Mouse (Mus musculus): Measurements from ENCODE around the gene Aaas. TPM values are rescaled to one million over a fixed set of nuclear protein-coding genes. Genes with fewer than 3 reads are reported as not detected.

Aaas gene
- polyA plus RNA-seq, 1 experiment: 109 TPM

DNA sequence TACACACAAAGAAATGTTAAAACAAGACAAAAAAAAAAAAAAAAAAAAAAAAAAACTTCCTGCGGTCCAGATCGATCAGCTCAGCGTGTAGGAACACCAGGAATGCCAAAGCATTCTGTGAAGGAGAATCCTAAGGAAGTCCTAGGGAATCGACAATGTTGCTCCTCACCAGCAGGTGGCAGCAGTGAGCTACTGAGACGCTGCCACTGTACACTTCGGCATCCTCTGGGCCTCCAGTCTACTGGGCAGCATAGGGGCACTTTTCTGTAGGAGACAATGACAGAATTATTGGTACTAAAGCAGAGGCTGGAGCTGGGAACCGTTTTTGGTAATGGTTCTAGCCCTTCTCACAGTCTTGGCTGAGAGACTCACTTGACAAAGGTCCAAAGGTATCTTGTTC lies 31.0 kb upstream of the Aaas start:
- TF ChIP-seq CTCF (IDR thresholded peaks at IDR 0.05; ENCODE audit: borderline replicate concordance, insufficient read depth, low read length) (peak; percentile 95), POLR2A (IDR thresholded peaks at IDR 0.05; ENCODE audit: low read depth, low read length) (no peak)
- Histone ChIP-seq H3K27ac (ENCODE audit: insufficient read depth, low read length) (no peak overlapping the region), H3K4me1 (ENCODE audit: control insufficient read depth, insufficient read depth, low read length) (0 out of 2 replicates have a peak, but pooled peaks cover 6% of the 10 kb centered on the region), H3K4me3 (ENCODE audit: insufficient read depth, low read length) (no peak overlapping the region)

DNA sequence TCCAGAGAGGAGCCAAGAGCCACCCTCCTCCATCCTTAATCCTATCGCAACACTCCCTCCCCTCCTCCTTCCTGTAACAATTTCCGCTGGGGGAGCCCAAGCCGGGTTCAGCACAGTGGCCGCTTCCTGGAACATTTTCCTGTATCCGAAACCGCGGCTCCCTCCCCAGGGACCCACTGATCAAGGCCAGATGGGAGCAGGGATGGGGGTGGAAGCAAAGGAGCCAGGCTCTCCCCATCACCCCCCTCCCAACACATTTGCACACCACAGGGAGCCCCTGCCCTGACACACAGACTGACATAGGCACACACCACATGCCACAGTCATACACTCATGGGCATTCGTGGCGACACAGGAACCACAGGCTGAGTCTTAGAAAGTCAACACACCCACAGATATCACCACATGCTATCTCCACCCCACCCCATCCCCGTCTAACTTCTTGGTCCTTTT lies 27.3 kb upstream of the Aaas start:
- Histone ChIP-seq H3K4me3 (ENCODE audit: insufficient read depth, low read length) (no peak overlapping the region), H3K4me1 (ENCODE audit: control insufficient read depth, insufficient read depth, low read length) (0 out of 2 replicates have a peak, but pooled peaks cover 6% of the 10 kb centered on the region), H3K27ac (ENCODE audit: insufficient read depth, low read length) (peak overlapping the region; percentile 92)
- no peak for TF ChIP-seq POLR2A (IDR thresholded peaks at IDR 0.05; ENCODE audit: low read depth, low read length)
- TF ChIP-seq CTCF (IDR thresholded peaks at IDR 0.05; ENCODE audit: borderline replicate concordance, insufficient read depth, low read length): no peak

DNA sequence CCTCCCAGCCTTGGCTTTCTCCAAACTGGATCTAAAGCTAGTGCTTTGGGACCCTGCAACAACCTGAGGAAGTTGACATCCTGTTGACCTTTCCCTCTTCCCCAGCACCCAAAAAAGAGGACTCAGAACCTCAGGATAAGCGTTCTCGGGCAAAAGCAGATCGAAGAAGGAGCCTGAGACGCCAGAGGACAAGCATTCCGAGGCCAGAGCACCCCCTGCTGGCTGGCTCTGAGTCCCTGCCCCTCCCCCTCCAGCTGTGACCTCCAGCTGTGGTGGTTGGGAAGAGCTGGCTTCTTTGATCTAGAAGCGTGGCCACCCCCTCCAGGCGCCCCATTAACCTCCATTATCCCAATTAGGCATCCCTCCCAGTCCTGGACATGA lies 26.6 kb upstream of the Aaas start:
- 0 out of 2 replicates have a peak, but pooled peaks cover 6% of the 10 kb centered on the region for H3K4me1 ChIP-seq (ENCODE audit: control insufficient read depth, insufficient read depth, low read length)
- H3K4me3 ChIP-seq (ENCODE audit: insufficient read depth, low read length): peak overlapping the region; percentile 38
- peak overlapping the region; percentile 92 for H3K27ac ChIP-seq (ENCODE audit: insufficient read depth, low read length)
- TF ChIP-seq CTCF (IDR thresholded peaks at IDR 0.05; ENCODE audit: borderline replicate concordance, insufficient read depth, low read length): peak; percentile 83
- 0 out of 2 replicates have a peak, but pooled peaks have one; percentile 11 for TF ChIP-seq POLR2A (IDR thresholded peaks at IDR 0.05; ENCODE audit: low read depth, low read length)

DNA sequence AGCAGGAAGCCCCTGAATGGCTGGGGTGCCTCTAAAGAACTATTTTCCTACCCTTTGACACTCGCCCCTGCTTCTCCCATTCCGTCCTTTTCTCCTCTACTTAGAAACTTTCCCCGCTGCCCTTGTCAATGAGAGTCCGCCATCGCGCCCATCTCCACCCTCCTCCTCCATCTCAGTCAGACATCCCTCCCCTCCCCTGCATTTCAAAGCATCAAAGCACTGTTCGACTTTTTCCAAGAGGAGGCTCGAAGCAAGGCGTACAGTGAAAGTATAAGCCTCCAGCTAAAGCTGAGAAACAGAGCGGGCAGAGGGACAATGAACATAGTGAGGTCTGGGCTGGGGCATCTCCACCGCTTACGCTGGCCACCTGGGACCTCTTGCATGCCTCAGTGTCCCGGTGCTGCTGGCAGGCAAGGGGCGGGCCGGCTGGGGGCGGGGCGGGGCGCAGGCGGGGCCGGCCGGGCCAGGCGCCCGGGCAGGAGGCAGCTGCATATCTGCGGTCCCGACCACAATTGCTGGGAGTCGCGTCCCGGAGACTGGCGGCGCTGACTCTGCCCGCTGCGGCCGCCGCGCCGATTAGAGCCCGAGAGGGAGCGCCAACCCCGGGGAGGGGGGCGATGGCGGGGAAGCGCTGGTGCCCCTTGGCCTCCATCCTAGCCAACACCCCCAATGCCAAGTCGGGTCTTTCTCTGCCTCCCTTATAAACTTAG lies 26.0 kb upstream of the Aaas start:
- Histone ChIP-seq H3K27ac (ENCODE audit: insufficient read depth, low read length) (peak overlapping the region; percentile 92), H3K4me3 (ENCODE audit: insufficient read depth, low read length) (peak overlapping the region; percentile 38), H3K4me1 (ENCODE audit: control insufficient read depth, insufficient read depth, low read length) (0 out of 2 replicates have a peak, but pooled peaks cover 6% of the 10 kb centered on the region)
- TF ChIP-seq CTCF (IDR thresholded peaks at IDR 0.05; ENCODE audit: borderline replicate concordance, insufficient read depth, low read length) (no peak), POLR2A (IDR thresholded peaks at IDR 0.05; ENCODE audit: low read depth, low read length) (peak; percentile 83)

DNA sequence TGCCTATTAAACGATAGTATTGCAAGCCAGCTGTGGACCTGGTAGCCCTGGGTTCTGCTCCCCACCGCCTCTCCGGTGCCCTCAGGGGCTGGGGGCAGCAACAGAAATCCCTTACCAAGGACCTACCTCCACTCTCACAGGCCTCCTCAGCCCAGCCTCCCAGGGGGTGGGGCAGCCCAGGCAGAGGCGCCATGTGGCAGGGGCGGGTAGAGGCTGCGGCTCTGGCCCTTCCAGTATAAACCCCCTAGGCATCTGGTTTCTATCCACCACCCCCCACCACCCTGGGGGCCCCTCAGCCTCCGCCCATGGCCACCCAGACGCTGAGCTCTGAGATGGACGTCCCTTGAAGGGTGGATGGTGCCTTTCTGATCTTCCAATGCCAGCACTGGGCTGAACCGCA lies 20.2 kb upstream of the Aaas start:
- H3K4me3 ChIP-seq (ENCODE audit: insufficient read depth, low read length): no peak overlapping the region
- TF ChIP-seq CTCF (IDR thresholded peaks at IDR 0.05; ENCODE audit: borderline replicate concordance, insufficient read depth, low read length) (no peak), POLR2A (IDR thresholded peaks at IDR 0.05; ENCODE audit: low read depth, low read length) (no peak)

DNA sequence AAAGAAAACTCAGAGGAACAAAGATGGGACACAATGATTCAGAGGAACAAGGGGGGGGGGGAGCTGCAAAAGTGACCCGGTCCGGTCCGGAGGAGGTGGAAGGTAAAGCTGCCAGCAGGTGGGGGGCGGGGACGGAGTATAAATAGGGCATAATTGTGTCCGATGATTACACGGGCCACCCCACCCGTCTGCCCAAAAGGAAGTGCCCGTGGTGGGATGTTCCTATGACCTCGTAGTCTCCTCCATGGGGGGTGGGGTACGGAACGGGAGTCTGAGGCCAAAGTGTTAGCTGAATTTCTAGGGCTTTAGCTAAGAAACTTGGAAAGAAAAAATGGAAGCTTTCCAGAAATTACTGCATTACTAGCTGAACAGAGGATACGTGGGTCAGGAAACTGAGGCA lies 19.4 kb upstream of the Aaas start:
- TF ChIP-seq POLR2A (IDR thresholded peaks at IDR 0.05; ENCODE audit: low read depth, low read length) (no peak), CTCF (IDR thresholded peaks at IDR 0.05; ENCODE audit: borderline replicate concordance, insufficient read depth, low read length) (no peak)
- no peaks in the 10 kb centered on the region for H3K4me1 ChIP-seq (ENCODE audit: control insufficient read depth, insufficient read depth, low read length)
- no peak overlapping the region for H3K4me3 ChIP-seq (ENCODE audit: insufficient read depth, low read length)
- no peak overlapping the region for H3K27ac ChIP-seq (ENCODE audit: insufficient read depth, low read length)

More for the DNA sequence above, 20.2 kb upstream of the Aaas start:
- no peaks in the 10 kb centered on the region for H3K4me1 ChIP-seq (ENCODE audit: control insufficient read depth, insufficient read depth, low read length)
- no peak overlapping the region for H3K27ac ChIP-seq (ENCODE audit: insufficient read depth, low read length)

DNA sequence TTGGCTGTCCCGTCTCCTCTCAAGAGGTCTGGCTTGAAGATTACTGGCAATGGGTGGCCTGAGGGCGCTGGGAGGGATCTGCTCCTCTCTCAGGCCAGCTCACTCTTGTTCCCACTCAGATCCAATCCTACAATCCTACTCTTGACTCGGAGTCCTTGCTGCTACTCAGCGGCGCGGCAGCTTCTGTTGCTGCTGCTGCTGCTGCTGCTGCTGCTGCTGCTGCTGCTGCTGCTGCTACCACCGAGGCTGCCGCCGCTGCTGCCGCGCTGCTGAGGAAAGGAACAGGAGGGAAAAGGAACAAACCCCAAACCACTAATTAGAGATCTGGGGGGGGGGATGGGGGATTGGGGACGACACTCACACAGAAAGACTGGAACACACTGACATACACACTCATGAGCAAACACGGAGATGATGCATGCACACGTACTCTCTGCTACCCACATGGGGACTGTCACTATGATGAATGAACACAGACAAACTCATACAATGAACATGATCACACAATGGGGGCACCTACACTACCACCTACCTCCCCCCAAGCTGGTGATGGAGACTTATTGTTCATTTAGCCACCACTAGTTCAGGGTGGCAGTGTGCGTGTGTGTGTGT lies 16.3 kb upstream of the Aaas start, which contains the start of gene Sp7:
TSS of gene Sp7 (minus strand) at position 450 of the 612 bp plus-strand sequence.
- Histone ChIP-seq H3K4me1 (ENCODE audit: control insufficient read depth, insufficient read depth, low read length) (no peaks in the 10 kb centered on the region), H3K27ac (ENCODE audit: insufficient read depth, low read length) (no peak within 1 kb of the TSS), H3K4me3 (ENCODE audit: insufficient read depth, low read length) (no peak within 1 kb of the TSS)
- TF ChIP-seq CTCF (IDR thresholded peaks at IDR 0.05; ENCODE audit: borderline replicate concordance, insufficient read depth, low read length) (no peak), POLR2A (IDR thresholded peaks at IDR 0.05; ENCODE audit: low read depth, low read length) (no peak)

DNA sequence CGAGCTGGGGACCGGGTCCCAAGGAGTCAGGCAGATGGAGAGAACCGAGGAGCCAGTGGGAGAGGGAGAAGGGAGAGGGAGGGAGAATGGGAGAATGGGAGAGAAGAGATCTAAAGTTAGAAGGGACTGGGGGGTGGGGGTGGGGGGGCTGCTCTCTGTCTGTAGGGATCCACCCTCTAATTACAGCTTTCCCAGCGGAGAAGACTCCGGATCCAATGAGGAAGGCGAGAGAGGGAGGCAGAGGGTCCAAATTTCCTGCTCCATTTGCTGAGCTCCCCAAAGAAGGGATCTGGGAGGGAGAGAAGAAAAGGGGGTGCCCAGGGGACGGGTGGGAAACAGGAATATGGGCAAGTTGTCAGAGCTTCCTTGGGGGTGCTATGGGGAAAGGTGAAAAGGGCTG lies 15.7 kb upstream of the Aaas start:
- Histone ChIP-seq H3K4me3 (ENCODE audit: insufficient read depth, low read length) (no peak overlapping the region), H3K27ac (ENCODE audit: insufficient read depth, low read length) (no peak overlapping the region), H3K4me1 (ENCODE audit: control insufficient read depth, insufficient read depth, low read length) (no peaks in the 10 kb centered on the region)
- no peak for TF ChIP-seq POLR2A (IDR thresholded peaks at IDR 0.05; ENCODE audit: low read depth, low read length)
- no peak for TF ChIP-seq CTCF (IDR thresholded peaks at IDR 0.05; ENCODE audit: borderline replicate concordance, insufficient read depth, low read length)

DNA sequence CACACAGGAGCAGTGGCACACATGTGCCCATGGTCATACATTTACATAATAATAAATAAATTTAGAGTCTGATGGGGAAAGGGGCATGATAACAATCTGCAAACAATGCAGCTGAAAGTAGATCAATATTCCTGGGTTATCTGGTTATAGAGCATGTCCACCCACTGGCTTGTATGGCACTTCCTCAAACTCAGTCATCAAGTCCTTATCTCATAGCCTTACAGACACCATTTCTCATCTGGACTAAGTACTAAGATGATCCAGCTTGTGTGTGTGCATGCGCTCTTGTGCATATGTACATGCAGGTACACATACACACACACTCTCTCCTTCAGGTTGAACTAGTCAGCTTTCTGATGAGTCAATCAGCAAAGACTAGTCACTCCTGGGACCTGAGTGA lies 14.1 kb upstream of the Aaas start:
- TF ChIP-seq POLR2A (IDR thresholded peaks at IDR 0.05; ENCODE audit: low read depth, low read length) (no peak), CTCF (IDR thresholded peaks at IDR 0.05; ENCODE audit: borderline replicate concordance, insufficient read depth, low read length) (no peak)
- no peaks in the 10 kb centered on the region for H3K4me1 ChIP-seq (ENCODE audit: control insufficient read depth, insufficient read depth, low read length)
- no peak overlapping the region for H3K4me3 ChIP-seq (ENCODE audit: insufficient read depth, low read length)
- no peak overlapping the region for H3K27ac ChIP-seq (ENCODE audit: insufficient read depth, low read length)

DNA sequence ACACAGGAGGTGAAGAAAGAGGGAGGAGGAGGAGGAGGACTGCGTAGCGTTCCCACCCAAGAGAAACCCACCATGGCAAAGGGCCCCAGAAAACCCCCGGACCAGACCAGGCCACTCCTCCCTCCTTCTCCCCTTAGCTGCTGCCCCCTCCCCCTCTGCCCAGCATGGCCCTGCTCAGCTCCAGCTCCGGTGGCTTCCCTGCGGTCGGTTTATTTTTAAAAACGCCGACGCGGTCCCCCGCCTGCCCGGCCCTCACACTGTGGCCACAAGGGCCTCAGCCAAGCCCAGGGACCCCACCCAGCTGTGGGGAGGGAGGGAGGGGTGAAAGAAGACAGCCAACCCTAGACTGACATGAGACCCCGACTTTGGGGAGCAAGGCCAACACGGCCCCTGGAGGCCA lies 12.1 kb upstream of the Aaas start:
- H3K4me3 ChIP-seq (ENCODE audit: insufficient read depth, low read length): no peak overlapping the region
- H3K4me1 ChIP-seq (ENCODE audit: control insufficient read depth, insufficient read depth, low read length): no peaks in the 10 kb centered on the region; the same call in 1 of the 2 replicates
- TF ChIP-seq CTCF (IDR thresholded peaks at IDR 0.05; ENCODE audit: borderline replicate concordance, insufficient read depth, low read length) (no peak), POLR2A (IDR thresholded peaks at IDR 0.05; ENCODE audit: low read depth, low read length) (no peak)
- H3K27ac ChIP-seq (ENCODE audit: insufficient read depth, low read length): no peak overlapping the region
